Mouse (Mus musculus) CH12F3 (cell line): ENCODE measurements at regions not wholly inside any gene's neighbourhood (a gene's known extent, or its start where the extent isn't known, plus 50 kb on each side); places are given as distances from the start of the nearest gene placed in this dataset.

Experiments
- in situ Hi-C: fragments of 300-500 bp; cut with MboI; formaldehyde crosslinking; loops from 2 replicates; pipeline ENCODE4 v1.14.3; 2020; ENCODE audit warnings: low sequenced_read_pairs

DNA sequence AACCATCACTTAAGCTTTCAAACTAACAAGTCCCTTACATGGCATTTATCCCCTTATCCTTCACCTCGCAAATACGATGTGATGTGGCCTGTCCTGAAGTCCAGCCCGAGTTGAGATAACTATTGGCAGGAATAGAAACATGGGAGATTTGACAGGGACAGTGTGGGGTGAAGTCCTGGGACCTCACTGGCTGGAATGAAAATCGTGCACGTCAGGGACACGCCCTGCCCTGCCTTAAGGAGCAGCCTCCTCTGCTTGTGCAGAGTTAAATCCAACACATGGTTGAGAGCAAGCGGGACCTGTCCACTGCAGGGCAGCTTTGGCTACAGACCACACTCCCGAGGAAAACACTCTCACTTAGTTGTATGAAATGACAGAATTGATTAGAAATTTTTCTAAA, 451.1 kb downstream of the Sox2 start:
- in situ Hi-C loops, result no loop called here

DNA sequence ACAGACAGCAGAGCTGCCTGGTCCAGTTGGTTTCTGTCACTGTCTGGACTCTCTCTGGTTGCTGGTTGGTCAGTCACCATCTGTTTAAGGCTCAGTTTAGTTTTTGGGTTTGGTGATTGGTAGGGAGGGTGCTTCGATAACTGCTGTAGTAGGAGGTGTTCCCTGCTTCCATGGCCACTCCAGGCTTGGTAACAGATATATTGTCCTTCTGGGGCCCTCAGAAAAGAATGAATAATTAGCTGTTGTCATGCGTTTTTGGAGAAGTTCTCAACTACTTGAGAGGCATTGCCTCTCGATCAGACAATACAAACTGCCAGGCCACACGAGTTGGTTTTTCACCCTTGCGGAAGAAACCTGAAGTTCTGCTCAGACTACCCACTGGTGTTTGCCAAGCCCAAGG, 451.7 kb downstream of the Sox2 start:
- in situ Hi-C loops, result no loop called here

GRCm38 (mm10) chr3:35102715-35103591, 452.7 kb downstream of the Sox2 start:
- in situ Hi-C loops, result no loop called here

GRCm38 (mm10) chr3:35104884-35105283, 454.7 kb downstream of the Sox2 start:
- in situ Hi-C loops, result no loop called here

DNA sequence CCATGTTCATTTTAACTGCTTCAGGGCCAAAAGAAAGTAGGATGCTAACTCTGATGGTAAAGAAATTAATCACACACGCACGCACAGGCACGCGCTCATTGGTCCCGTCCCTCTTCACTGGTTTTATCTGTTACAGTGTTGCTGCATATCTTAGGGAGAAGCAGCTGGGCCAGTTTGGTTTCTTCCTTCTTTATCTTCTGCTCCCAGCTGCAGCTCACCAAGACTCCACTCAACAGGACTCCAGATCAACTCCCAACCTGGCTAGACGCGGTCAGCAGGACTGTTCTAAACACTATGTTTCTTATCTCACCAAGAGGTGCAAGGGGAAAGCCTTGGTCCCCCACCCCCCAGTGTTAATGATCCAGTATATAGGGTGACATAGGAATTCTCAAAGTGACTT, 455.9 kb downstream of the Sox2 start:
- in situ Hi-C loops, result no loop called here

DNA sequence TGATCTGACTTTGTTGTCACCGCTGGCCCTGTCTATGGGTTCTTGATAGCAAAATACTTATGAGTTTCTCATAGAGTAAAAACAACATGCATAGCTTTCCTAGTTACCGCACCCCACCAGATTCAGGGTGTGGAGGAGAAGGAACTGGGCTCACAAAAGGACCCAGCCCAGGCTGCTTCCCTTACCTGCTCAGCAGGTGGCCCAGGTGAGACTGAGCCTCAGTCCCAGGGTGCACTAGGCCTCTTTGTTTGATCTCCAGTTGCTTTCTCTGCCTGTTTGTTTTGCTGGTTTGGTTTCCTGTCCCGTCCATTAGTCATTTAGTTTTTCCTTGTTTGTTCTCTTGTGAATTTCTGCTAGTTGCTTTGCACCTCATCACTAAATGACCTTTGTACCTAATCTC, 483.3 kb downstream of the Sox2 start:
- in situ Hi-C loops, result no loop called here

DNA sequence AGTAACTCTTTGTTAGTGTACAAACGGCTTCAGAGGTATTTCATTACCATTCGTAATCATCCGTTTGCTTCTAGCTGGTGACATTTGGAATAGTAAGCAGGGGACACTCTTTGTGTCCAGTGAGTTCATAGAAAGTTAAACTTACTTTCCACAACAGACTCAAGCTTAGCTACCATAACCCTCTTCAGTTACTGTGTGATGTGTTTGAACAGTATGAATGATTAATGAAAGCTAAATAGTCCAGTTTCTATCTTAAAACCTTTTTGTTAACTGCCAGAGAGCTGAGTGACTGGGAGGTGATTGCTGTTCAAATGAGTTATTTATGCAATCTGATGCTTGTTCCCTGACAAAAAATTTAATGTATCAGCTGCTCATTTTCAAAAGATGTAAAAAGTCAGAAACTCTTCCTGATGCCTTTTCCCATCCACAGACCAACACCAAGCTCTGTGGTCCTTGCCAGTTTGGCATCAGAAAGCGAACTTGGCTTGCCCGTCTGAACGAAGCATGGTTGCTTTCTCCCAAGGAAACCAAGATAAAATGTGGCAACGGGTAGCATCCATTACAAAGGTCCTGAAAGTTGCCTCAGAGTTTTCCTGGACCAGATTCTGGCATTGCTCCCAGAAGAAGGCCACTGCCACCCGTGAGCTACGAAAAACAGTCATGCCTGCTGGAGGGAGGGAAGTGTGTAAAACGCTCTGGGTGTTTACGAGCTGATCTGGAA, 491.5 kb downstream of the Sox2 start:
- in situ Hi-C loops, result no loop called here

- in situ Hi-C loops, result no loop called here
These were observed 492.5 kb downstream of the Sox2 start for GRCm38 (mm10) chr3:35142683-35143082.

DNA sequence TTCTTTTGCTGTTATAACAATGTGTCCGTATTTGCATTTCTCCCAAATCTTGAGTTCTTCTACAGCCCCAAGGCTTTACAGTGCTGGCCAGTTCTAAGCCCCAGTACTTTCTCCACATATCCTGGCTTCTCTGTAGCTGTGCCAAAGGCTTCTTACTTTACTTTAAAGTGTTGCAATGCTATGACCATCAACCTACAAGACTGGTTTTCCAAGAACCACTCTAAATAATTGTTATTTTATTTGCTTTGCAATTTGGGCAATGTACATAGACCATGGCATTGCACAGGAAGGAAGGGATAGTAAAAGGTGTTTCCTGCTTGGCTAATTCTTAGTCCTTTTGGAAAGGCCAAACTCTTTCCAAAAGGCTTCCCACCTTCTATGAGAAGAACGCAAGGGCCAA, 495.4 kb downstream of the Sox2 start:
- in situ Hi-C loops, result no loop called here

DNA sequence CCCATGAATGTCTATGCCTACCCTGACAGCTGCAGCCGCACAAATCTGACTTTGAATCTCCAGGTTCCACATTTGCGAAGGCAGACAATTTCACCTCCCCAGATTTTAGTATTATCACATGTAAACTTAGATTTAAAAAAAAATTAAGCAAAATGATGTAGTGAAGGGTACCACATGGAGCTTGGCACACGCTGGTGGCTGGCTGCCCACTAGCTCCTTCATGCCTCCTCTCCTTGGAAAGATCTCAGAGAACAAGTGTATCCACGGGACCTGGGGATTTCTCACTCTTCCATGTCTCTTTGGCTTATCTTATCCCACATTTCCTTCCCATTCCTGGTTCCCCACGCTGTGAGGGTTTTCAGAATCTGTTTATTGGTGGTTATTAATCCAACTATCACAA, 496.5 kb downstream of the Sox2 start:
- in situ Hi-C loops, result no loop called here

DNA sequence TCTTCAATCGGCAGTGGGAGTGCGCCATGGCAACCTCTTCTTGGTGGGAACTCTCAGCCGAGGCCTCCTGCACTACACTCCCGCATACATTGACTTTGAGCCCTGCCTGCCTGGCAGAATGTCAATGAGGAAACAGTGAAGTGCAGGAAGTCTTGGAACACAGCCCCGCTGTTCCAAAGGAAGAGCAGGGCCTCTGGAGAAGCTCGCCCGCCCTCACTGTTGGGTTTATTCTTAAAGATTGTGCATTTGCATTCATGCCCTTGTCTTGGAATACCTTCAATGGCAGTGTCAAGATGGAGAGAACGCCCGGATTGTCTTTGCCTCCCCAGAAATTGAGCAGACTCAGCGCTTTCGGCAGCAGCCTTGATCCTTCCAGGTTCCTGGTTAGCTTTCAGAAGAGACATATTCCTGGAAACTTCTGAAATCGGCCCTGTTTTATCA, 499.1 kb downstream of the Sox2 start:
- in situ Hi-C loops, result no loop called here

DNA sequence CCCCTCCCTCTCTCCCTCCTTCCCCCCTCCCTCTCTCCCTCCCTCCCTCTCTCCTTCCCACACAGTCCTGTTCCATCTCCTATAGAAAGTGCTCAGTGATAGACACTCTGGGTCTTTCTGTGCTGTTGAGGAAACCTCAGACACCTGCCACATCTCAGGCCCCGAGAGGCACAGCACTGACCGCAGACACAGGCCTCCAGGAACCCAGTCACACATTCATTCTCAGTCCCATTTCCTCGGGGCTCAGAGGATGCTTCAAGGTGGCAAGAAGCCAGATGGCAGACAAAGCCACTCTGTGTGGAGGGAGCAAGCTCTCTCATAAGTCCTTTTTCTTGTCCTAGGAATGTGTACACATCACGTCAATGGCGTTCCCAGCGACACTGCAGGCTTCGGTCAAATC, 502.0 kb downstream of the Sox2 start:
- in situ Hi-C loops, result no loop called here

- in situ Hi-C loops, result no loop called here
These were observed 504.1 kb downstream of the Sox2 start for GRCm38 (mm10) chr3:35154266-35154665.

- in situ Hi-C loops, result no loop called here
These were observed 518.5 kb downstream of the Sox2 start for GRCm38 (mm10) chr3:35168676-35169075.

DNA sequence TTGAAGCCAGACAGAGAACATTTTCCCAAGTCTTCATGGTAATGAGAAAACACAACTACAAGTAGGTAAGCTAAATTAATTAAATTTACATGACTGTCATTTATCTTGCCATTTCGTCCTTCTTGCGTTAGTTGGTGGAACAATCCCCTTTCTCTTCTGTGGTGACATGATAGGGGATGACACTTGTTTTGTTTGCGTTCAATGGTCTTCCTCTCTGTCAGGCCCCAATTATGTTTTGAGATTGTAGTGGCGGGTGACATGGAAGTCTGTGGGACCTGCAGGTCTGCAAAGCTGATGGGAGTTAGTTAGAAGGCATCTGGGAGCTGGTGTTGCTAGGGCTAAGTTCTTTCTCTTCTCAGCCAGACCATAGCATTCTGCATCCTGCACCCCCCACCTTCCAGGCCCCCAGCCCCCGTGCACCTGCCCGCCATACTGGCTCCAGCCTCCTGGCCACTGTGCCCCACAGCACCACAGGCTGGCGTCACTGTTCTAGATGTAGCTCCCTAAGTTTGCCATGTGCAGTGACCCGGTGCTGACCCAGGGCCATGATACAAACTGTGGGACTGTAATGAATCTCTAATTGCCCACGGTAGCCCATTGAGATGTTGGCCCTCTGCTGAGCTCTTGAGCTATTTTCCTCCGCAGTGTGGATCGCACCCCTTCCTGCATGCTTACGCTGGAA, 528.7 kb downstream of the Sox2 start:
- in situ Hi-C loops, result no loop called here

DNA sequence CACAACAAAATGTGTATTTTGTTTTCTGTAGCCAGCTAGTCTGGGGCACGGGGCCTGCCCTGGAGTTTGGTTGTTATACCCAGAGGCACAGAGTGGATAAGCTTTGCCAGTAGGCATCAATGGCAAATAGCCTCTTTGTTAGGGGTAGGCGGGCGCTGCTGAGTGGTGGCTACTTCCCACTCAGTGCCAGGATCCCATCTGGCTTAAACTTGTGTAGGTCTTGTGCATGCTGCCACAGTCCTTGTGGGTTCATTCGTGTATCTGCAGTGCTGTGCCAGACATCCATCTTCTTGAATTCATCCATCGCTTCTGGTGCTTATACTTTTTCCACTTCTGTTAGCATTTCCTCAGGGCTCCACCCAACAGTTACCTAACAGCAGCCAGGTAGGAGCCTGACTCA, 545.4 kb upstream of the Atp11b start:
- in situ Hi-C loops, result no loop called here

DNA sequence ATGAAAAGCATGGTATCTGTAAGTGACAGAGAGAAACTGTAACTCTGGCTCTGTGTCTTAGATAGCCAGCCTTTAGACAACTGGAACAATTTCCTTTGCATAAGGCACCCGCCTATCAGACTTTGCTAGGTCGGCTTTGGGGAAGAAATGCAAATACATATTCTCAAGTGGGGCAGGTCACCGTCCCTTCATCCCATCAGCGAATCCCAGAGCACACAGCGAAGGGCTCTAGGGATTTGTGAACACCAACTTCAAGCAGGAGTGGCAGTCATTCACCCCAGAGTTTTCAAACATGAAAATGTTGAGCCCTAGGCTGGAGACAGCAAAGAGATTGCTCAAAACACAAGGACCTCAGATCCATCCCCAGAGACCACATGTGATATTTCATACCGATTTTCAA, 534.5 kb upstream of the Atp11b start:
- in situ Hi-C loops, result no loop called here

DNA sequence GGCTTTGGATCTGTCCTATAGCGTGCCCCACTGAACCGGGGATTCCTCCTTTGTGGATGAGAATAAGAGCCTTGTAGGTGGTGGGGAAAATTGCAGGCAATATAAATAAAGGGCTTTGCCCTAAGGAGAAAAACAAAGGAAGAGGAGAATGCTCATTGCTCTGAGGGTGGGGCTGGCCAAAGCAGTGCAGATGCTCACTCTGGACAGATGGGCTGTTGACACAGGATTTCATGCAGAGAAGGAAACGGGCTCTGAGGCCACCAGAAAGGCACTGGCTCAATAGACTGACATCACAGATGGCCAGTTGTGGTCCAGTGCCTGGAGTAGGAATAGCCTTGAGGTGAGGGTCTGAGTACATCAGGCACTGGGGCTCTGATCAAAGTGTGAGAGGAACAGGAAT, 532.7 kb upstream of the Atp11b start:
- in situ Hi-C loops, result no loop called here

DNA sequence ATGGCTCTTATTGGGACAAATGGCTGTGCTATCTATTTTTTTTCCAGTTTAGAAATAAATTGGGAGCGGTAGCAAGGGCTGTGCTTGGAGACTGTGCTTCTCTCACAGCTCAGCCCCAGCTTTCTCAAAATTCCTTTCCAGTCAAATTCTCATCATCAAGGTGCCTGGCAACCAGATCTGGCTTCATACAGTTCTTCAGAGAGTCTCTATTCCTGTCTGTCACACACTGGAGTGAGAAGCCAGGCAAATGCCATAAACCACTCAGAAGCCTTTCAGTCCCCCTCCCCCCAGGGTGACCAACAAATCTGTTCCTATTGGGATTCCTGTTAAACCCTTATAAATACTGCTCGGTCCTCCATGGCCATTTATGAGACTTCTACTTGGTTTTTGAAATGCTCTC, 531.7 kb upstream of the Atp11b start:
- in situ Hi-C loops, result no loop called here

DNA sequence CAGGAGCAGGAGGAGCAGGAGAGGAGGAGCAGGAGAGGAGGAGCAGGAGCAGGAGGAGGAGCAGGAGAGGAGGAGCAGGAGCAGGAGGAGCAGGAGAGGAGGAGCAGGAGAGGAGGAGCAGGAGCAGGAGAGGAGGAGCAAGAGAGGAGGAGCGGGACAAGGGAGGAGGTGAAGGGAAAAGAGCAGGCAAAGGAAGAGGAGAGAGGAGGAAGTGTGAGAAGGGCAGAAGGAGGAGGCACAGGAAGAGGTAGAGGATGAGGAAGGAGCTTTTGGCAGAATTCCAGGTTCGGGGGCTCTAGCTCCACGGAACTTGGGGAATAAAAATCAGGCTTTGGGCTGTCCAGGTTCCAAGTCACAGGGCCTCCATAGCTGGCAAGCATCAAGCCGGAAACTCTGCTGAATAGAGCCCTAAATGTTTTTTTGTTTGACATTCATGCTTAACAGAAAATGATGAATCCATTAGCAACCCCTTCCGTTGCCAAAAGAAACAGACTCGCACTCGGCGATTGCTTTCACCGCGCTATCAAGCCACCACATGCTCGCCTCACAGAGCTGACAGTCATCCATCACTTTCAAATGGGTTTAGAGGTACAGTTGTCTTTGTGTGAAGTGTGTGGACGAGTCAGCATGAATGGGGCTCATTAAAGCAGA, 528.7 kb upstream of the Atp11b start:
- in situ Hi-C loops, result no loop called here

GRCm38 (mm10) chr3:35225774-35226365, 528.0 kb upstream of the Atp11b start:
- in situ Hi-C loops, result no loop called here
